Mouse (Mus musculus) cortical plate, adult 2 months (tissue): ENCODE measurements around the gene Lama5.

Source experiments
- CTCF ChIP-seq: fragments of 200-500 bp; IDR thresholded peaks from 2 replicates; pipeline ENCODE4 v1.5.1; 2011; ENCODE audit warnings: mild to moderate bottlenecking, control low read depth, low read length; ENCODE audit not compliant: insufficient read depth; ENCODE audit errors: extremely low read depth
- POLR2A ChIP-seq: fragments of 200-500 bp; IDR thresholded peaks from 2 replicates; pipeline ENCODE4 v1.6.1; 2011; ENCODE audit warnings: mild to moderate bottlenecking, low read length, control low read depth; ENCODE audit not compliant: insufficient read depth; ENCODE audit errors: extremely low read depth

GRCm38 (mm10) chr2:180196610-180197322 is 28.9 kb downstream of the Lama5 start:
- no peak for TF ChIP-seq CTCF
- TF ChIP-seq POLR2A = no peak
